Mouse (Mus musculus): ENCODE measurements around the gene Tbc1d10c. TPM values are rescaled to one million over a fixed set of nuclear protein-coding genes. Genes with fewer than 3 reads are reported as not detected.
A peak's percentile ranks its signal among the peaks of the same experiment; 100 is the strongest.

Tbc1d10c gene
- polyA plus RNA-seq, 1 experiment, result 2.4 TPM

GRCm38 (mm10) chr19:4155223-4156072 lies 35.6 kb downstream of the Tbc1d10c start:
- Histone ChIP-seq H3K27ac (ENCODE audit: insufficient read depth, low read length) (no peak overlapping the region), H3K4me3 (ENCODE audit: insufficient read depth, low read length) (no peak overlapping the region)
- no peak for TF ChIP-seq CTCF (IDR thresholded peaks at IDR 0.05; ENCODE audit: extremely low read depth, insufficient read depth, low read length)
- TF ChIP-seq POLR2A (IDR thresholded peaks at IDR 0.05; ENCODE audit: extremely low read depth, insufficient read depth, low read length), result no peak

GRCm38 (mm10) chr19:4154437-4155222 lies 36.5 kb downstream of the Tbc1d10c start:
- Histone ChIP-seq H3K4me3 (ENCODE audit: insufficient read depth, low read length) (no peak overlapping the region), H3K27ac (ENCODE audit: insufficient read depth, low read length) (no peak overlapping the region), H3K4me1 (ENCODE audit: control insufficient read depth, insufficient read depth, low read length) (no peaks in the 10 kb centered on the region)
- TF ChIP-seq POLR2A (IDR thresholded peaks at IDR 0.05; ENCODE audit: extremely low read depth, insufficient read depth, low read length) (no peak), CTCF (IDR thresholded peaks at IDR 0.05; ENCODE audit: extremely low read depth, insufficient read depth, low read length) (no peak)

More at GRCm38 (mm10) chr19:4155223-4156072, 35.6 kb downstream of the Tbc1d10c start:
- no peaks in the 10 kb centered on the region for H3K4me1 ChIP-seq (ENCODE audit: control insufficient read depth, insufficient read depth, low read length)

GRCm38 (mm10) chr19:4153232-4153654 lies 37.8 kb downstream of the Tbc1d10c start, which contains the start of gene Ptprcap:
Gene Ptprcap (plus strand): TSS chr19:4153604.
- Histone ChIP-seq H3K4me3 (ENCODE audit: insufficient read depth, low read length) (no peak within 1 kb of the TSS), H3K27ac (ENCODE audit: insufficient read depth, low read length) (no peak within 1 kb of the TSS), H3K4me1 (ENCODE audit: control insufficient read depth, insufficient read depth, low read length) (no peaks in the 10 kb centered on the region)
- no peak for TF ChIP-seq CTCF (IDR thresholded peaks at IDR 0.05; ENCODE audit: extremely low read depth, insufficient read depth, low read length)
- TF ChIP-seq POLR2A (IDR thresholded peaks at IDR 0.05; ENCODE audit: extremely low read depth, insufficient read depth, low read length), result no peak

GRCm38 (mm10) chr19:4152445-4153231 lies 38.4 kb downstream of the Tbc1d10c start:
- Histone ChIP-seq H3K4me1 (ENCODE audit: control insufficient read depth, insufficient read depth, low read length) (peaks cover 3% of the 10 kb centered on the region), H3K4me3 (ENCODE audit: insufficient read depth, low read length) (no peak overlapping the region), H3K27ac (ENCODE audit: insufficient read depth, low read length) (no peak overlapping the region)
- TF ChIP-seq POLR2A (IDR thresholded peaks at IDR 0.05; ENCODE audit: extremely low read depth, insufficient read depth, low read length) (peak; percentile 31; the same call in 1 of the 2 replicates), CTCF (IDR thresholded peaks at IDR 0.05; ENCODE audit: extremely low read depth, insufficient read depth, low read length) (no peak)

GRCm38 (mm10) chr19:4151898-4152297 lies 39.2 kb downstream of the Tbc1d10c start:
- no peak overlapping the region for H3K4me3 ChIP-seq (ENCODE audit: insufficient read depth, low read length)
- H3K4me1 ChIP-seq (ENCODE audit: control insufficient read depth, insufficient read depth, low read length), result peaks cover 7% of the 10 kb centered on the region
- H3K27ac ChIP-seq (ENCODE audit: insufficient read depth, low read length), result no peak overlapping the region
- no peak for TF ChIP-seq POLR2A (IDR thresholded peaks at IDR 0.05; ENCODE audit: extremely low read depth, insufficient read depth, low read length)
- TF ChIP-seq CTCF (IDR thresholded peaks at IDR 0.05; ENCODE audit: extremely low read depth, insufficient read depth, low read length), result no peak

- Histone ChIP-seq H3K4me1 (ENCODE audit: control insufficient read depth, insufficient read depth, low read length) (peaks cover 7% of the 10 kb centered on the region), H3K4me3 (ENCODE audit: insufficient read depth, low read length) (no peak overlapping the region), H3K27ac (ENCODE audit: insufficient read depth, low read length) (no peak overlapping the region)
- TF ChIP-seq CTCF (IDR thresholded peaks at IDR 0.05; ENCODE audit: extremely low read depth, insufficient read depth, low read length), result no peak
- no peak for TF ChIP-seq POLR2A (IDR thresholded peaks at IDR 0.05; ENCODE audit: extremely low read depth, insufficient read depth, low read length)
Observed at GRCm38 (mm10) chr19:4151488-4151860, 39.6 kb downstream of the Tbc1d10c start.

GRCm38 (mm10) chr19:4150567-4151487 lies 40.3 kb downstream of the Tbc1d10c start:
- Histone ChIP-seq H3K27ac (ENCODE audit: insufficient read depth, low read length) (no peak overlapping the region), H3K4me3 (ENCODE audit: insufficient read depth, low read length) (no peak overlapping the region), H3K4me1 (ENCODE audit: control insufficient read depth, insufficient read depth, low read length) (peaks cover 7% of the 10 kb centered on the region)
- no peak for TF ChIP-seq CTCF (IDR thresholded peaks at IDR 0.05; ENCODE audit: extremely low read depth, insufficient read depth, low read length)

- H3K27ac ChIP-seq (ENCODE audit: insufficient read depth, low read length), result no peak overlapping the region
- TF ChIP-seq POLR2A (IDR thresholded peaks at IDR 0.05; ENCODE audit: extremely low read depth, insufficient read depth, low read length) (no peak), CTCF (IDR thresholded peaks at IDR 0.05; ENCODE audit: extremely low read depth, insufficient read depth, low read length) (no peak)
- H3K4me3 ChIP-seq (ENCODE audit: insufficient read depth, low read length), result no peak overlapping the region; the same call in 1 of the 2 replicates
- H3K4me1 ChIP-seq (ENCODE audit: control insufficient read depth, insufficient read depth, low read length), result peaks cover 7% of the 10 kb centered on the region
Observed at GRCm38 (mm10) chr19:4149764-4150461, 41.2 kb downstream of the Tbc1d10c start.

All from cortical plate, adult 2 months (tissue).